Mouse (Mus musculus) heart, adult 18-20 months (tissue): ENCODE results near the gene Gm49393. TPM values are rescaled to one million over a fixed set of nuclear protein-coding genes. Genes with fewer than 3 reads are reported as not detected.
"Not testable (repeated sequence)": the region's sequence is repeated elsewhere in the genome, so short reads cannot be mapped to it uniquely, and the experiment has no call there.

Experiments
- DNase-seq, 2 experiments: peaks; one replicate each; pipeline ENCODE4 v3.0.0; 2021 to 2022; ENCODE audit warnings: mixed read lengths in 1 of 2
- long read RNA-seq, 2 experiments: library from polyadenylated mRNA; stranded (forward); transcript quantifications; one replicate each; pipeline ENCODE4 v2.0.0; 2021
- total RNA-seq, 2 experiments: library from RNA; stranded (reverse); gene quantifications; 2 replicates each; pipeline ENCODE4 v1.2.3; 2021

Gene Gm49393
- total RNA-seq, result under 1 TPM in 1 of 2 experiments, not detected in 1; 0.59 TPM
- long read RNA-seq, experiment 1, result 0 reads
- long read RNA-seq, experiment 2, result 0 reads

DNA sequence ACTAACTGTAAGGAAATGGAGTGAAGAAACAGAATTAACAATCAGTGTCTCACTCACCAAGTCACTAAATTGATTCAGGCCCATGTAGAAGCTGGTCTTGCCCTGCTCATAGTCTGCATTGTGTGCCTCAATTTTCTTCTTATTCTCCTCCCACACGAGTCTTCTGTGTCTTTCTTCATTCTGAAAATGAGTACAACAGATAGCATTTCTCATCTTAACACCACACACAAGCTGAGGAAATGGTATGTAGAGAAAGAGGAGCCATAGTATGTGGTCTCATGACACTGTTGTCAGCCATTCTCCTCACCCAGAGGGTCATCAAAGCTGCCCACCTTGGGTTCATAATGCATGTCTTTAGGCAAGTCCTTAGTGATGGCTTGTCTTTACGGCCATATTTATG is at the start of gene Gm49393:
Gene Gm49393, minus strand, starts transcription at position 101 of the 400 bp plus-strand sequence.
- DNase-seq, result not testable (repeated sequence)

DNA sequence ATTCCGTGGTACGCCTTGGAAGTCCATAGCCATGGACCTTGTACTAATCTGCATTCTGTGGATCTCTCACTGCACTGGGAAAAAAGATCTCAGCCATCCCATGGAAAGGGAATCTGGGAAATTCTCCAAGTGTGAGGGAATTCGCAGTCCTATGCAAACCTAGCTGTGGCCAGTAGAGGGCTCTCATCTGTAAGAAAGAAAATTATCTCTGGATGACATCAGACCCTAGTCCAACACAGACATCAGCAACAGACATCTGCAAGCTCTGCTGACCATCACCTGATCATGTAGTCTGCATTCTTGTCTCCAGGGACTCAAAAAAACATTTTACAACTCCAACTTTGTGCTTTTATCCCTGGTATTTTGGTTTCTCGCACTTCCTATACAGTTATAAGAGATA is 36.9 kb upstream of the Gm49393 start:
- DNase-seq, result not testable (repeated sequence)

DNA sequence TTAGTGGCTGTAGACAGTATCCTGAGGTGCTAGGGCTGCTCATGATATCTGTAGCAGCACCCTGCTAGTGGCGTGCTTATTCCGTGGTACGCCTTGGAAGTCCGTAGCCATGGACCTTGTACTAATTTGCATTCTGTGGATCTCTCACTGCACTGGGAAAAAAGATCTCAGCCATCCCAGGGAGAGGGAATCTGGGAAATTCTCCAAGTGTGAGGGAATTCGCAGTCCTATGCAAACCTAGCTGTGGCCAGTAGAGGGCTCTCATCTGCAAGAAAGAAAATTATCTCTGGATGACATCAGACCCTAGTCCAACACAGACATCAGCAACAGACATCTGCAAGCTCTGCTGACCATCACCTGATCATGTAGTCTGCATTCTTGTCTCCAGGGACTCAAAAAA is 28.6 kb upstream of the Gm49393 start:
- DNase-seq, result peak; percentile 4 to 27

DNA sequence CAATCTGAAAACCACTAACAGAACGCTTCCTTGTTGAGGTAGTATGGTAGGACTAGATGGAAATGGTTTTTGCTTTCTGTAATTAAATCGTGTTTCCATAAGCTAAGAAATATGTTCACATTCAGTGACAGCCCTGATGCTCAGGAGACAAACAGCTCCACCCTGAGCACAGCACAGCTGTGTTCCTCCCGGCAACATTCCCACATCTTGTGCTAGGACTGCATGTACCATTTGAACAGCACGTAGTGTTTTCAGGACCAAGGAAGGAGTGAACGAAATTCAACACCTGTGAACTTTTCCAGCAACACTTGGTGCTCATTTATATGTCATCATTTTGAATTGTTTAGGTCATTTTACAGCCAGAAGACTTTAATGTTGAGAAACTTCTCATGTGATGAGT is 26.3 kb upstream of the Gm49393 start:
- peak; percentile 28 to 66 for DNase-seq

DNA sequence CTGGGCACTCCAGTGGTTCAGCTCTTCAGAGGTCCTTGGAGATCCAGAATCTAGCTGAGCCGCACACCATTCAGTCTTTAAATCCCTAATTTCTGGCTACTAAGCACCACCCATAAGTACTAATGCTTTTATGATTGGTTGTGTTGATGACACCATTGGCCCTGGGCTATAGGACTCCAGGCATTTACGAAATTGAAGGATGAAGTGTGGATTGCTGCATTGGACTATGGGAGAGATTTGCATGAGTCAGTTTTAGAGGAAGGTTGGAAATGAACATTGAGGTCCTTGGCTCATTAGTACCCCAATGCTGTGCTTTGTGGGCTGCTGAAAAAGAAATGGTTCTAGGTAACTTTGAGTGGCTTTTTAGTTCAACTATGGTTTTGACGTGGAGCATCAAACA is 6.5 kb upstream of the Gm49393 start, which contains the start of gene Tpbpa:
Gene Tpbpa, minus strand, starts transcription at position 101 of the 400 bp plus-strand sequence.
- DNase-seq, result not testable (repeated sequence)

DNA sequence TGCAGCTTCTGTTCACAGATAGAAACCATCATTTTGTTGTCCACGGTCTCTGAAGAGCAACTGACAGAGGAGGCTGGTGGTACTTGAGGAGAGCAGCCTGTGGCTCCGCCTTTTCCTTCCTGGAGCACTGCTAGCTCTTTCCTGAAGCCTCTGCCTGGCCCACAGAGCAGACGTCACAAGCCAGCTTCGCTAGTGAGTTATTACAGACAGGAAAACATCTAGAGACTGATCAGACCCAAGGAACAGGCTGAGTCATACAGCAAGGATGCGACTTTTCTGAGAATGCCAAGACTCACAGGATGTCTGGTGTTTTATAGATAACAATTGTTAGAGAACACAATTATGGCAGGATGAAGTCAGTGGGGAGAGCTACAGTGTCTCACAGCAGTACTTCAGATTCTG is 1.1 kb upstream of the Gm49393 start, which contains the start of the genes Gm49391 and Ctla2a:
Gene Gm49391, minus strand, starts transcription at position 72 of the 402 bp plus-strand sequence.
Gene Ctla2a, minus strand, starts transcription at position 126 of the 402 bp plus-strand sequence.
- DNase-seq, result peak; percentile 56 to 90

DNA sequence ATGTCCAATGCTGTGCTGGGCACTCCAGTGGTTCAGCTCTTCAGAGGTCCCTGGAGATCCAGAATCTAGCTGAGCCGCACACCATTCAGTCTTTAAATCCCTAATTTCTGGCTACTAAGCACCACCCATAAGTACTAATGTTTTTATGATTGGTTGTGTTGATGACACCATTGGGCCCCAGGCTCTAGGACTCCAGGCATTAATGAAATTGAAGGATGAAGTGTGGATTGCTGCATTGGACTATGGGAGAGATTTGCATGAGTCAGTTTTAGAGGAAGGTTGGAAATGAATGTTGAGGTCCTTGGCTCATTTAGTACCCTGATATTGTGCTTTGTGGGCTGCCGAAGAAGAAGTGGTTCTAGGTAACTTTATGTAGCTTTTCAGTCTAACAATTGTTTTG is 30.6 kb downstream of the Gm49393 start, which contains the start of gene Tpbpb:
Gene Tpbpb, minus strand, starts transcription at position 101 of the 400 bp plus-strand sequence.
- DNase-seq, result not testable (repeated sequence)

DNA sequence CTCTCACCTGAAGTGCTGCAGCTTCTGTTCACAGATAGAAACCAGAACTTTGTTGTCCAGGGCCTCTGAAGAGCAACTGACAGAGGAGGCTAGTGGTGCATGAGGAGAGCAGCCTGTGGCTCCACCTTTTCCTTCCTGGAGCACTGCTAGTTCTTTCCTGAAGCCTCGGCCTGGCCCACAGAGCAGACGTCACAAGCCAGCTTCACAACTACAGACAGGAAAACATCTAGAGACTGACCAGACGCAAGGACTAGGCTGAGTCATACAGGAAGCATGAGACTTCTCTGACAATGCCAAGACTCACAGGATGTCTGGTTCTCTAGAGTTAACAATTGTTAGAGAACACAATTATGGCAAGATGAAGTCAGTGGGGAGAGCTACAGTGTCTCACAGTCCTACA is 38.1 kb downstream of the Gm49393 start, which contains the start of gene Ctla2b:
Gene Ctla2b, minus strand, starts transcription at position 120 of the 400 bp plus-strand sequence.
- peak; percentile 73 to 94 for DNase-seq

DNA sequence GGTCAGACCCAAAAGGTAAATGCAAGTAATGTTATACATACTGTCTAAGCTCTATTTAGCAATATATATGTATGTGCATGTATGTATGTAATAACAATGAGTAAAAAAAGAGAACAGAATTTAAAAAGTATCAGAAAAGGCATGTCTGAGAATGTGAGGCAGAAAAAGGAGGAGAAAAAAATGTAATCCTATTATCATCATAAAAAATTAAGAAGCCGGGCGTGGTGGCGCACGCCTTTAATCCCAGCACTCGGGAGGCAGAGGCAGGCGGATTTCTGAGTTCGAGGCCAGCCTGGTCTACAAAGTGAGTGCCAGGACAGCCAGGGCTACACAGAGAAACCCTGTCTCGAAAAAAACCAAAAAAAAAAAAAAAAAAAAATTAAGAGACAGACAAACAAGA is 38.6 kb downstream of the Gm49393 start, which contains the start of gene Gm49392:
Gene Gm49392, minus strand, starts transcription at position 101 of the 400 bp plus-strand sequence.
- DNase-seq, result not testable (repeated sequence)

DNA sequence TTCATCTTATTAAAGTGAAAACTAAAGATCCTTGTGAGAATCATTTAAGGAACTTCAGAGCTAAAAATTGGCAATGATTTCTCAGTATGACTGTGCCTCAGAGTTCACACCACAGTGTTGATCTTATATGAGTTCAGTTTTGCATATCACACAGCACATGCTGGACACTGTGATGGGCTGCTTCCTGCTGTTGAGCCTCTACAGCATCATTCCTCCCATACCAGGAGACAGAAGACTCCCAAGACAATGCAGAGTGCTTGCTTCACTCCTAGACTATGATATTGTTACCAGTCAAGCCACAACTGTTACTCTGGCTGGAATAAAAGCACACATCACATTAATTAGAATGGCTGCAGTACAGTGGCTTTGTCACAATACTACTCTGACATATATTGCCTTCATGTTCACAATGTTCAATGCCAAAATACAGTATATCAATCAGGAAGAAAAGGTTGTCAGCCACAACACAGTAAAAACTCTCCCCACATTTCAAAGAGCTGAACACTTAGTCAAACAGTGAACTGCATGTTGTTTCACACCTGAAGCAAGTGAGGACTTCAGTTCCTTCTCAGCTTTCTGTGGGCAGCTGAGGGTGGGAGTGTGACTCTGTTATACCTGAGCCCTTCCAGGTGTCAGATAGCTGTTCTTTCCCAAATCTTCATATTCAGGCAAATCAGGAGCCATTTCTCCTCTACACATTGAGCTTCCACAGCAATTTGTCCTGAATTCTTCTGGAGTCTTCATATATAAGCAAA is 39.8 kb downstream of the Gm49393 start:
- no peak for DNase-seq

DNA sequence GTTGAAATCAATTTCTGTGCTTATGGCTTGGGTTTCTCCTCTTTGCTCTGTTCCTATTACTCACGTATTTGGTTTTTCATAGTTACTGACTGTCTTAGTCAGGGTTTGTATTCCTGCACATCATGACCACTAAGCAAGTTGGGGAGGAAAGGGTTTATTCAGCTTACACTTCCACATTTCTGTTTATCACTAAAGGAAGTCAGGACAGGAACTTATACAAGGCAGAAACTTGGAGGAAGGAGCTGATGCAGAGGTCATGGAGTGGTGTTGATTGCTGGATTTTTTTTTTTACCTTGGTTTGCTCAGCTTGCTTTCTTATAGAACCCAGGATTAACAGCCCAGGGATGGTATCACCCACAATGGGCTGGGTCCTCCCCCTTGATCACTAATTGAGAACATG is 43.1 kb downstream of the Gm49393 start:
- DNase-seq, result no peak

DNA sequence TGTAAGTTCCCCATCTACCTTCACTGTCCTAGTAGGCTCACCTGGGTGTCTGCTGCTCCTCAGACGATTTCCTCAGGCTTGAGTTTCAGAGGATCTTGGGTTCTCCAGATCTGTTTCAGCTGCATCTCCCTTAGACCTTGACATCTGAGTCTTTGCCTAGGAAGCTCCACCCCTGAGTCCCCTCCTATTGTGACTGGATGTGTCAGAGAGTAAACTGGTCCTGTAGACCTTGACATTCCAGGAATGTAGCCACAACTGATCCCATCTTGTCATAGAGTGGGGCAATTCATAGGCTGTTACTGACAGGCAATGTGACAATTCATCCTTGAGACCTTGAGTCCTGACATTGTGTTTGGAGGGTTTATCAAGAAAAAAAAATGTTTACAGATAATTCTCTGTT is 71.1 kb downstream of the Gm49393 start, which contains the start of gene 4930486L24Rik:
Gene 4930486L24Rik, minus strand, starts transcription at position 195 of the 400 bp plus-strand sequence.
- no peak for DNase-seq

DNA sequence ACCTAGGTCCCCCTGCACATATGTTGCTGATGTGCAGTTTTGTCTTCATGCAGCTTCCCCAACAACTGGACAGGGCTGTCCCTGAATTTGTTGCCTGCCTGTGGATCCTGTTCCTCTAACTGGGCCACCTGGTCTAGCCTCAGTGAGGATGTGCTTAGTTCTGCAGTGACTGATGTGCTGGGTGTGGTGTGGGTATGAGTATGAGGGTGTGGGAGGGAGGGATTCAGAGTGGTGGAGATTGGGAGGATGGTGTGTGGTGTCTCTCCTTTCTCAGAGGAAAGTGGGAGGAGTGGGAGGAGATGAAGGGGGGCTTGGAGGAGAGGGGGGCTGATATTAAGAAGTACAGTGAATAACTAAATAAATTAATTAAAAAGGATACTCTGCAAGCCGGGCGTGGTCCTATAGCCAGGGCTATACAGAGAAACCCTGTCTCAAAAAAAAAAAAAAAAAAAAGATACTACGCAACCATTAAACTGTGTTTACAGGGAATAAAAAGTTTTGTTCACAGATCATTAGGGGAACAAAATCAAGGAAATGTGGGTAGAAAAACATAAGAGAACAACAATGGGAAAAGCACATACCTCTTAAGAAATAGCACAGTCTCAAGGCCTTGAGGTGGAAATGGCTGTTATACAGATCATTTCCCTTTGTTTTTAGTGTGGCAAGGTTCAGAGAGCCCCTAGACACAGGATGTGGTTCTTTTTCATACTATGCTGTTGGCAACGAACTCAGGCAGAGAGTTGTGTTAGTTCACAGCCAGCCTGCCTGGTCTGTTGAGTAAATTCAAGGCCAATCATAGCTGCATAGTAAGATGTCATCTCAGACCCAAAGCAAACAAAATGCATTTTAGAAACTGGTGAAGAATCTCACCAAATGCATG is 86.9 kb downstream of the Gm49393 start:
- peak; percentile 21 to 58 for DNase-seq

DNA sequence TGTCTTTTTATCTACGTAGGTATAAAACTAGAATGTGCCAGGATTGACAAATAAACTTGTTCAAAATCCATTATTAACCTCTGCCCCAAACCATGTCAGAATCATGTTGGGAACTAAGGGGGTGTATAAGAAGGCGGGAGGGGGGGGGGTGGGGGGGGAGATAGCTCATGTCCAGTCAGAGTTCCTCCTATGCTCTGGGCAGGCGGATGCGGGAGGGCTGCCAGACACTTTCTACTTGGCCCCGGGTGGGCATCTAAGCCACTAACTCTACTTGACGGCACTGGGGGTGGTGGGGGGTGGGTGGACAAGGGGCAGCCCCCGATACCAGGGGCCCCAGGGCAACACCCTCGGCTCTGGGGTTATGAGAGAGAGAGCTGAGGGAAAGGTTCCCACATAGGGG is 92.2 kb downstream of the Gm49393 start:
- DNase-seq, result no peak

DNA sequence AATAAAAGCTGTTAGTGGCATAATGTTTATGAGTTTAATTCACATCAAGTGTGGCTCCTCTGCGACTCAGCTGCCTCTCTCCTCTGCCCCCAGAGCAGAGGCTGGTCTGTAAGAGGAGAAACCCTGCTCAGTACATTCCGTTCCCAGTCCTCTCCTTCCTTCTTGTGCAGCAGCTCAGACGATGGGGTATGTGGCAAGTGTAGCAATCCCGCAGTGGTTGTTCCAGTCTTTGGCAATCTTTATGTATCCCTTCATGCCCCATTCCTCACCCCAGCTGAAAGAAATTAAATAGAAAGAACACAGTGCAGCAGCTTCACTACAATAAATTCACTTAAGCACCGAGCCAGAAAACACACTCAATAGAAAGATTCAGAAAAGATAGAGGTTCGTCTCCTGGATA is 92.7 kb downstream of the Gm49393 start:
- DNase-seq, result peak in 1 of 2 experiments; percentile 14

DNA sequence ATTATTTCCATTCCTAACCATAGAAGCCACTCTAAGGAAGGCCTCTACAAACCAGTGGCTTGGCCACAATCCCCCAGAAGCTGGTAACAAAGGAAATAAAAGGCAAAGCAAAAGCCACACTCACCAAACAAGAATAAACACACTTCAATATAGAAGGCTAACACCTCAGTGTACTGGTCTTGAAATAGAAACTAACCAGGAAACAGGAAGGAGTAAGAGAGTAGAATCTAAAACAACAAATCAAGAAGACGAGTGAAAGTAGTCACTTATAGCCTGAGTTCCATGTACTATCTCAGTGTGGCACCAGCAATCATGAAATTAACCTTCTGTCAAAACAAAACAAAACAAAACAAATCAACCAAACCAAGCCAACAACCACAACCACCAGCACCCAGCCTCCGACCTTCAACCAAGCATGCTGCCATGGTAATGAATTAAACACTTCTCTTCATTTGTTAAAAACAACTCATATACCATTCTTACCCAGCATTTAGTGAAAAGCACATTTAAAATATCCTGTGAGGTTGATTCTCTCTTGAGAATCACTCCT is 96.0 kb downstream of the Gm49393 start:
- no peak for DNase-seq

DNA sequence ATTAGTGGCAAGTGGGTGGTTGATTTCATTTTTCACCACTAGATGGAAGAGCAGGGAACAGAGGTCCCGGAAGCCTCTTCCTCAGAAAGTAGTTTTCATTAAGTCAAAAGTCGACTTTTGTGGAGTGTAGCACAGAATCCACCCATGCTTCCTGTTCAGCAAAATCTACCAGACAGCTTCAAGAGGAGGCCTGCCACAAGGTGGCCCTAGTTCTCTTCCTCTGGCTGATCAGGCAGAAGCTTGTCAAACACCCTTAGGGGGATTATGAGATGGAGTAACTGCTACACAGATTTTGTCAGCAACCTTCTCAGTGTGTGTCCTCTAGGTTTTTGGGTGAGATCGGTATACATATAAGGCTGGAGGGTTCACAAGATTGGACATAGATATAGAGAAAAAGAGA is 109.3 kb downstream of the Gm49393 start:
- DNase-seq, result peak; percentile 56 to 64

DNA sequence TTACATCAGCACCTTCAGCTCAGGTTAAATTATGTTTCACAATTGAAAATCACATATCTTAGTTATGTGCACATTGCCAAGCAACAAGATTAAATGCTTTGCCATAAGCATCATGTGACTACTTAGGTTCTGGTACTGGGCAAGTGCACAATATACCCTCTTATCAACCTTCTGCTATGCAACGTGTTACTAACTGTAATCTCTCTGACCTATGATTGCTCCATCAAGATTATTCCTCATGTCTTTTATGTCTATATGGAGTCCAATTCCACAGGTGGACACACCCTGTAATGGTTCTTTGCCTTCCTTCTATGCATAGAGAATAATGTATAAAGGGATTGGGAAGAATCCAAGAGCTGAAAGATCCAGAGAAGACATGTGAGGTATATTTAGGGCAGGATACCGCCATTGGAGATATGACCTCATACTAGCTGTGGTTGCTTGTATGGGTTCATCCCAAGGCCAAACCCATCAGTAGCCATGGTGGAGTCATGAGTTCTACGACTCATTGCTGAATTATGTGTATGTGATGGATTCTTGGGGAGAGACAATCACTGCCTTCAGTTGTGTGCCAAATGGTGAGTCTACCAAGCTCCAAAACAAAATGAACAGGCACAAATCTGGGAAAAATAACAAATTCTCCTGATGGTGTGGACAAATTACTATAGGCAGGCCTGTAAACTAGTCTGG is 114.8 kb downstream of the Gm49393 start:
- no peak for DNase-seq

DNA sequence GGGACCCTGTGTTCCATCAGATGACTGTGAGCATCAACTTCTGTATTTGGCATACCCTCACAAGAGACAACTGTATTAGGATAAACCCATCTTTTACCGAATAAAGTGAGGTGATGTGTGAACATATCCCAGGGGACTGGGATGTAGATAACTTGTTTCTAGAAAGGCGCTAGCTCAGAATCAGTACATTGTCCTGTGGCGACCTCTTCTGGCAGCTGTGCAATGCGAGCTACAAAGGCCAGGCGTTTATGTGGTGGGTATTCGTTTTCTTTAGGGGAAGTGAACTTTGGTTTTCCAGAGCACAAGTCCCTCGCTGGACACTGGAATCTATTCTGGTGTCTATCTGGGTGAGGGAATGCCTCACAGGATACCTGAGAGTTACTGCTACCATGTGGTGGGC is 115.9 kb downstream of the Gm49393 start:
- peak in 1 of 2 experiments; percentile 57 for DNase-seq

DNA sequence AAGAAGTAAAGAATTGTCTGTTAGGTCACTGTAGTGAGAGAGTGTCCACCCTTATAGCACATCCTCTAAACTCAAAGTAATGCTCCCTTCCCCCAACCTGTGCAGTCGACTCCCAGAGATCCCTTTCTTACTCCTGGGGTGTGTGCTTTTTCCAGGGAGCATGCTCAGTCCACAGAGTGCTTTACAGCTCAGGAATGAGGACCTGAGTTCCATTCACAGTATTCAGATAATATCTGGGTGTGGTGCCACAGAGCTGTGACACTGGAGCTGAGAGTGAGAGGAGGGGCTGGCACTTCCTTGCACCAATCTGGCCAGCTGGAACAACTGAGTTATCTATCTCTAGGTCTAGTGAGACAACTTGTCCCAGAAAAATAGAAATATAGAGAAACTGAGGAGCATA is 121.7 kb downstream of the Gm49393 start:
- peak in 1 of 2 experiments; percentile 15 for DNase-seq

DNA sequence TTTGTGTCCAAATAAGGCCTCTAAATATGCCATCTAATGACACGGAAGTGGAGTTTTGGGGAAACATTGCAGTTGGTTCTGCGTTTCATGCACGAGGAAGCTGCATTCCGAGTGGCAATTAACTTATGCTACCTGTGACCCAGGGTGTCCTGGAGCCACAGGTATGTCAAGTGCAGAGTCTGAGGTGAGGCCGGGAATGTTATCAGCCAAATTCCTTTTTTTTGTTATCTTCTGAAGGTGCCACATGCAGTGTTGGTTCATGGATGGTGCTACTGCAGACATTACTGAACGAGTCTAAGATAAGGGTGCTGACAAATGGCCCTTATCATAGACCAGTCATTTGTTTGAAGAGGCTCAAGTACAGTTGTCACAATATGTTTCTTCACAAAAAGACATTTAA is 122.6 kb downstream of the Gm49393 start:
- DNase-seq, result no peak
